Mouse (Mus musculus) left cerebral cortex, adult 6 months (tissue): ENCODE data around the gene 4930579F01Rik. TPM values are rescaled to one million over a fixed set of nuclear protein-coding genes. Genes with fewer than 3 reads are reported as not detected.

ENCODE experiments used
- long read RNA-seq, 2 experiments: library from polyadenylated mRNA; unstranded; transcript quantifications; one replicate each; pipeline ENCODE4 v2.0.0; 2019 to 2020
- polyA plus RNA-seq: library from polyadenylated mRNA; unstranded; fragments of <200 nt; fragmentation: Nextera tagmentation; gene quantifications from 2 replicates; pipeline ENCODE4 v1.2.3, GENCODE M21; 2021

Gene 4930579F01Rik
- not detected in 2 replicates for polyA plus RNA-seq
- long read RNA-seq, experiment 1 = 0 reads
- long read RNA-seq, experiment 2 = 0 reads

GRCm38 (mm10) chr3:138193683-138194302 lies at the start of gene 4930579F01Rik:
4930579F01Rik (minus strand) TSS chr3:138193825.

DNA sequence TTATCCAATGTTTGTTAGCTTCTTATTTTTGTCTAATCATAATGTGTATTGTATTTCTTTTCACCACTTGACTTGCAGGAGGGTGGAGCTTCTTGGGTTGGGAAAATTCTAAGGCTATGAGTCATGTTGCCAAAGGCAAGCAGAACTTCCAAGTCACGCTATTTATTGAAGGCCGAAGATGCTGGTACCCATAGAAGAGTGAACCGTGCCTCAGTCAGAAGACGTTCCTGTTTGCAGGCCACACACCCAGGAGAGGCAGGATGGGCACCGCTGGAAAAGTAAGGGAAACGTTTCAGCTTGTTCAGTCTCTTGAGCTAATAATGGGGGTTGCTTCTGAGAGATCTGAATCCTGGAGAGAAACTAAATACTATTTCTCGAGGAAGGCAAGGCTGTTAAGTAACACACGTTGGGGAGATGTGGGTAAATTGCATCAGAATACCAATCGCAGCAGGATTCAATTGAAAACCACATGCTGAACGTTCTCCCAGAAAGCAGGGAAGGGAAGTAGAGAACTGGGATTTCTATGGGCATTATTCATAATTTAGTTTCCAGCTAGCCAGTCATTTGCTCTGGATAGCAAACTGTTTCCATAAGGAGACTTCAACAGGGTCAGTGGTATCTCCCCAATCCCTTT lies 24.1 kb upstream of the 4930579F01Rik start, which contains the start of gene Adh7:
Adh7 (plus strand) TSS at position 130 of the 634 bp plus-strand sequence.

DNA sequence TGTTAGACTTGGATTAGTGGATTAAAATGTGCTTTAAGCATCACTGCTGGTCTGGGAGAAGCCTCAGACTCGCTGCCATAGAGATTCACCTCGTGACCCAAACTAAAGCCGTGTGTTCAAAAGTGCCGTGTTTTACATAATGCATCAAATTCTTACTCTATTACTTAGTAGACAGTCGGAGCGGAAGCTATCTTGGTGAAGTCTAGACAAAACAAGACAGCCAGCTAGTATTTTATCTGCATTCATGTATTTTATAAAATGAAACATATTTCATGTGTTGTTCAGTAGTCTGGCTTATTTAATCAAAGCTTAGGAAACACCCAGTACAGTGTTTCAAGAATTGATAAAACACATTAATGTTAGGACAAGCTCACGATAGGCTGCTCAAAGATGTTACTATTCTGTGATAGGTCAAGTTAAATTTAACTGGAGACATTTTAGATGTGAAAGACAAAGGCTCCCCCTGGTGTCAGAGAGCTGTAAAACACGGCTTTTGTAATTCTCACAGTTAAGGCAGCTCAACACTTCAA lies 48.9 kb downstream of the 4930579F01Rik start, which contains the start of gene Mttp:
Mttp (minus strand) TSS at position 327 of the 530 bp plus-strand sequence.

DNA sequence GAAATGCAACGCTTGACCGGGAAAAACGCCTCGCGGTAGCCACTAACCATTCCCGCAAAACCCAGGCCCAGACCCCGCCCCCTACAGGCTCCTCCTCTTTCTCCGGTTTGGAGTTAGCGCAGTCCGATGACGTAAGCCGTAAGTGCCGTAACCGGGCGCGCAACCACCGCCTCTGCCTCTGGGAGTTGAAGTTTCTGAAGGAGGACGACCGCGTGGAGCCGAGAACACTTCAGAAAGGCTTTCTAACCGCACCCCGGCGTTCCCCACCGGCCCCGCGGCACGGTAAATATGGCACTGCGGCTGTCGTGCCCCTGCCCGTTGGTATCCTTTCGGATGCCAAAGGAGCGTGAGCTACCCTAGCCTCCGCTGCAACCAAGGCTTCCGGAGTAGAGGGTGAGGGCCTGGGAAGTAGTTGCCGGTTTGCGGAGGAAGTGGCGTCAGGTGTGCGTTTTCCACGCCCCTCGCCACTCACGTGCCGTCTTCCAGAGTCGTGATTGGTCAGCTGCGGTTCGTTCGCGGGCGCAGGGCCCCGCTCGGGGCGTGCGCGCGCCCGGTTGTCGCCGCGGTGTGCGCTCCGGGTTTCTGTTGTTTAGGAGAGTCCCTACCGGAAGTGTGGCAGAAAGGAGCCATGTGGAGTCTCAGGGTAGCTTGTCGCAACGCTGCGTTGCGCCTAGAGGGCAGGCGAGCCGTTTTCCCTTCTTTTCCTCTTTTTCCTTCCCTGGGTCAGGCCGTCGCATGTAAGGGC lies 50.1 kb downstream of the 4930579F01Rik start, which contains the start of gene Trmt10a:
Trmt10a (plus strand) TSS at position 134 of the 745 bp plus-strand sequence.

Other genes with a start within 250 kb of the 4930579F01Rik start
- 2.4 and 4.8 TPM in 2 replicates for gene Dapp1, start 212.3 kb downstream of the 4930579F01Rik start, polyA plus RNA-seq
- gene 1110002E22Rik, start 128.8 kb downstream of the 4930579F01Rik start, polyA plus RNA-seq = 0.22 and 0.30 TPM in 2 replicates
- 0.14 and 0.23 TPM in 2 replicates for gene Gm5105, start 126.4 kb downstream of the 4930579F01Rik start, polyA plus RNA-seq
- 9.1 and 10.1 TPM in 2 replicates for gene Trmt10a, start 50.4 kb downstream of the 4930579F01Rik start, polyA plus RNA-seq
- gene Mttp, start 48.9 kb downstream of the 4930579F01Rik start, polyA plus RNA-seq = 4.1 and 4.4 TPM in 2 replicates
- gene Adh7, start 23.9 kb upstream of the 4930579F01Rik start, polyA plus RNA-seq = 0.06 TPM in 1 of 2 replicates, not detected in the other
- gene Adh1, start 67.2 kb upstream of the 4930579F01Rik start, polyA plus RNA-seq = 0.44 and 0.72 TPM in 2 replicates
- gene Adh6a, start 119.5 kb upstream of the 4930579F01Rik start, polyA plus RNA-seq = not detected in 2 replicates
- not detected in 2 replicates for gene Adh6b, start 147.9 kb upstream of the 4930579F01Rik start, polyA plus RNA-seq
- not detected in 2 replicates for gene Adh4, start 221.6 kb upstream of the 4930579F01Rik start, polyA plus RNA-seq
- gene Adh5, start 249.3 kb upstream of the 4930579F01Rik start, polyA plus RNA-seq = 85.1 and 101 TPM in 2 replicates